Mouse (Mus musculus): ENCODE data around the gene Sult2a6. TPM values are rescaled to one million over a fixed set of nuclear protein-coding genes. Genes with fewer than 3 reads are reported as not detected.

The Sult2a6 gene
- polyA plus RNA-seq (2017; shearing (Covaris generic)): not detected

DNA sequence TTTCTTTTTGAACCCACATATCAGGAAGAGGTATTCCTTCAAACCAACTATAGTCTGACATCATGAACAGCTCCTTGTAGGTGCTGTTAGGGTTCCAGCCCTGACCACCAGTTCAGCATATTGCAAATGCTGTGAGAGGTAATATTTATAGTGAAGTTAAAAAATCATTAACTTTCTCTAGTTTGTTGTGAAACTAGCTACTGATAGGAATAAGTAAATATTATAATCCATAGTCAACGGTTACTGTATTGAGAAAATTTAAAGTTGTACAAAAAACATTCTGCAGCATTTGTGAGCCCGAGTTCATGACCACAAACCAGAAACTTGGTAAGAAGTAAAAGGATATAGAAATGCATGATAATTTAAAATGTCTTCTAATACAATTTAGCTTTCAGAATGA, at the start of gene Sult2a6:
Sult2a6 (minus strand) TSS at position 101 of the 400 bp plus-strand sequence.

Other genes starting within 250 kb of the Sult2a6 start
- not detected for gene Sult2a3, start 131.8 kb downstream of the Sult2a6 start, polyA plus RNA-seq (2017; shearing (Covaris generic))
- not detected for gene Obox8, start 78.7 kb upstream of the Sult2a6 start, polyA plus RNA-seq (2017; shearing (Covaris generic))
- gene Sult2a8, start 191.9 kb upstream of the Sult2a6 start, polyA plus RNA-seq (2017; shearing (Covaris generic)): not detected
- gene Sult2a7, start 239.4 kb upstream of the Sult2a6 start, polyA plus RNA-seq (2017; shearing (Covaris generic)): not detected